Mouse (Mus musculus) testis, adult 2 months (tissue): ENCODE results near the gene Atg10. TPM values are rescaled to one million over a fixed set of nuclear protein-coding genes. Genes with fewer than 3 reads are reported as not detected.
A peak's percentile ranks its signal among the peaks of the same experiment; 100 is the strongest.

Source experiments
- H3K27ac ChIP-seq: fragments of 200-500 bp; 2 replicates; pipeline ENCODE4 v1.5.1; 2012; ENCODE audit warnings: low read depth, low read length; ENCODE audit not compliant: control insufficient read depth, insufficient read depth
- H3K27me3 ChIP-seq: fragments of 200-500 bp; 2 replicates; pipeline ENCODE4 v1.6.1; 2012; ENCODE audit warnings: mild to moderate bottlenecking, low read length, moderate library complexity; ENCODE audit not compliant: control insufficient read depth, insufficient read depth
- H3K36me3 ChIP-seq: fragments of 200-500 bp; 2 replicates; pipeline ENCODE4 v1.6.1; 2012; ENCODE audit warnings: mild to moderate bottlenecking, low read length; ENCODE audit not compliant: control insufficient read depth, insufficient read depth
- H3K4me1 ChIP-seq: fragments of 200-500 bp; 2 replicates; pipeline ENCODE4 v1.6.1; 2012; ENCODE audit warnings: low read length; ENCODE audit not compliant: control insufficient read depth, insufficient read depth
- H3K4me3 ChIP-seq: fragments of 200-500 bp; 2 replicates; pipeline ENCODE4 v1.5.1; 2012; ENCODE audit warnings: low read depth, mild to moderate bottlenecking, low read length, moderate library complexity, mixed read lengths; ENCODE audit not compliant: control insufficient read depth
- CTCF ChIP-seq: fragments of 200-500 bp; IDR thresholded peaks from 2 replicates; pipeline ENCODE4 v1.5.1; 2012; ENCODE audit warnings: low read depth, mild to moderate bottlenecking, inconsistent platforms, low read length, moderate library complexity; ENCODE audit not compliant: control insufficient read depth, insufficient read depth, insufficient replicate concordance
- POLR2A ChIP-seq: fragments of 200-500 bp; IDR thresholded peaks from 2 replicates; pipeline ENCODE4 v1.6.1; 2012; ENCODE audit warnings: low read depth, mild to moderate bottlenecking, inconsistent platforms, low read length, moderate library complexity; ENCODE audit not compliant: control insufficient read depth
- polyA plus RNA-seq: library from polyadenylated mRNA; depleted of rRNA; stranded (reverse); fragments of >200 nt; gene quantifications from 2 replicates; pipeline ENCODE4 v1.2.3, GENCODE M21; 2012

Atg10 gene
- polyA plus RNA-seq, 1 experiment: 1.1 TPM

GRCm38 (mm10) chr13:91023447-91023846 lies 200.3 kb downstream of the Atg10 start:
- Histone ChIP-seq H3K27me3 (no peaks in the 10 kb centered on the region), H3K36me3 (no peaks in the 10 kb centered on the region), H3K4me3 (no peak overlapping the region), H3K4me1 (no peaks in the 10 kb centered on the region), H3K27ac (no peak overlapping the region)
- no peak for TF ChIP-seq POLR2A
- no peak for TF ChIP-seq CTCF

GRCm38 (mm10) chr13:91011851-91012250 lies 211.9 kb downstream of the Atg10 start:
- TF ChIP-seq POLR2A (no peak), CTCF (no peak)
- Histone ChIP-seq H3K27ac (no peak overlapping the region), H3K36me3 (no peaks in the 10 kb centered on the region), H3K27me3 (no peaks in the 10 kb centered on the region), H3K4me3 (no peak overlapping the region), H3K4me1 (no peaks in the 10 kb centered on the region)

- H3K36me3 ChIP-seq: no peaks in the 10 kb centered on the region
- no peak overlapping the region for H3K27ac ChIP-seq
- H3K4me3 ChIP-seq: no peak overlapping the region
- TF ChIP-seq POLR2A: no peak
- no peak for TF ChIP-seq CTCF
- no peaks in the 10 kb centered on the region for H3K27me3 ChIP-seq
- H3K4me1 ChIP-seq: peaks cover 4% of the 10 kb centered on the region; the same call in 1 of the 2 replicates
These were observed 228.6 kb downstream of the Atg10 start for GRCm38 (mm10) chr13:90995034-90995629.

- Histone ChIP-seq H3K4me3 (peak overlapping the region; percentile 46), H3K27me3 (no peaks in the 10 kb centered on the region), H3K4me1 (peaks cover 4% of the 10 kb centered on the region; the same call in 1 of the 2 replicates), H3K27ac (no peak overlapping the region), H3K36me3 (no peaks in the 10 kb centered on the region)
- TF ChIP-seq POLR2A: no peak
- TF ChIP-seq CTCF: no peak
These were observed 230.2 kb downstream of the Atg10 start for GRCm38 (mm10) chr13:90993602-90994001.

GRCm38 (mm10) chr13:90992948-90993347 lies 230.8 kb downstream of the Atg10 start:
- TF ChIP-seq POLR2A: no peak
- TF ChIP-seq CTCF: no peak
- no peak overlapping the region for H3K27ac ChIP-seq
- no peak overlapping the region for H3K4me3 ChIP-seq

GRCm38 (mm10) chr13:90988226-90988625 lies 235.5 kb downstream of the Atg10 start:
- Histone ChIP-seq H3K27me3 (no peaks in the 10 kb centered on the region), H3K36me3 (no peaks in the 10 kb centered on the region), H3K4me3 (no peak overlapping the region), H3K27ac (no peak overlapping the region), H3K4me1 (no peaks in the 10 kb centered on the region)
- TF ChIP-seq POLR2A: no peak
- TF ChIP-seq CTCF: no peak

More at GRCm38 (mm10) chr13:90992948-90993347, 230.8 kb downstream of the Atg10 start:
- H3K4me1 ChIP-seq: peaks cover 4% of the 10 kb centered on the region; the same call in 1 of the 2 replicates
- H3K36me3 ChIP-seq: no peaks in the 10 kb centered on the region
- H3K27me3 ChIP-seq: no peaks in the 10 kb centered on the region

GRCm38 (mm10) chr13:90985417-90985816 lies 238.4 kb downstream of the Atg10 start:
- no peak for TF ChIP-seq POLR2A
- Histone ChIP-seq H3K27ac (no peak overlapping the region), H3K27me3 (no peaks in the 10 kb centered on the region), H3K36me3 (no peaks in the 10 kb centered on the region), H3K4me1 (no peaks in the 10 kb centered on the region), H3K4me3 (no peak overlapping the region)
